Mouse (Mus musculus) liver, postnatal 0 days (tissue): ENCODE data around the gene Gm21985. TPM values are rescaled to one million over a fixed set of nuclear protein-coding genes. Genes with fewer than 3 reads are reported as not detected.

ENCODE experiments used
- ATAC-seq: fragments of 200-750 bp; cut with Nextera tagmentation; 2 replicates; pipeline ENCODE4 v1.8.0; 2017; ENCODE audit warnings: mild to moderate bottlenecking, moderate library complexity
- DNase-seq: peaks from one replicate; pipeline ENCODE4 v3.0.0-alpha.2; 2016
- H3K27ac ChIP-seq: fragments of 300-500 bp; sonication (generic); 2 replicates; pipeline ENCODE4 v1.5.1; 2014; ENCODE audit warnings: antibody characterized with exemption, moderate library complexity, mild to moderate bottlenecking, low read depth
- H3K27me3 ChIP-seq: fragments of 300-500 bp; sonication (generic); 2 replicates; pipeline ENCODE4 v1.6.1; 2014; ENCODE audit warnings: low read length, control low read depth, mixed read lengths; ENCODE audit not compliant: insufficient read depth
- H3K36me3 ChIP-seq: fragments of 300-500 bp; sonication (generic); replicated peaks from 2 replicates; pipeline ENCODE4 v1.6.1; 2014; ENCODE audit warnings: mild to moderate bottlenecking, control low read depth, low read length, moderate library complexity, mixed read lengths; ENCODE audit not compliant: insufficient read depth
- H3K4me1 ChIP-seq: fragments of 300-500 bp; sonication (generic); 2 replicates; pipeline ENCODE4 v1.6.1; 2014; ENCODE audit warnings: antibody characterized with exemption, mild to moderate bottlenecking, control low read depth; ENCODE audit not compliant: insufficient read depth
- H3K4me2 ChIP-seq: fragments of 300-500 bp; sonication (generic); 2 replicates; pipeline ENCODE4 v1.6.1; 2014; ENCODE audit warnings: low read depth, mild to moderate bottlenecking, low read length, moderate library complexity, mixed read lengths
- H3K4me3 ChIP-seq: fragments of 300-500 bp; sonication (generic); 2 replicates; pipeline ENCODE4 v1.5.1; 2014; ENCODE audit warnings: low read depth, low read length
- H3K9ac ChIP-seq: fragments of 300-500 bp; sonication (generic); replicated peaks from 2 replicates; pipeline ENCODE4 v1.6.1; 2014; ENCODE audit warnings: mild to moderate bottlenecking, moderate library complexity
- H3K9me3 ChIP-seq: fragments of 300-500 bp; sonication (generic); 2 replicates; pipeline ENCODE4 v1.6.1; 2016; ENCODE audit warnings: mild to moderate bottlenecking, control low read depth, low read length, mixed read lengths
- CTCF ChIP-seq: sonication (generic); IDR thresholded peaks from 2 replicates; pipeline ENCODE4 v1.5.1; 2016; ENCODE audit warnings: antibody characterized with exemption, low read depth
- EP300 ChIP-seq: IDR thresholded peaks from 2 replicates; pipeline ENCODE4 v1.6.1; 2016; ENCODE audit warnings: antibody characterized with exemption, low read depth, mild to moderate bottlenecking
- WGBS: fragments of 180-500 bp; shearing (Covaris S2); extraction: QIAGEN DNeasy Blood & Tissue Kit; methylation state at CpG from one replicate; pipeline ENCODE4 v1.1.7; 2014; ENCODE audit not compliant: insufficient replicate concordance; 5-methylcytosine and 5-hydroxymethylcytosine counted together
- polyA plus RNA-seq: library from polyadenylated mRNA; unstranded; fragments of >200 nt; fragmentation: Nextera tagmentation; extraction: Ambion mirVana; gene quantifications from 2 replicates; pipeline ENCODE4 v1.2.1, GENCODE M21; 2015

Gene Gm21985
- polyA plus RNA-seq, 1 experiment from 2014 or later: not detected

DNA sequence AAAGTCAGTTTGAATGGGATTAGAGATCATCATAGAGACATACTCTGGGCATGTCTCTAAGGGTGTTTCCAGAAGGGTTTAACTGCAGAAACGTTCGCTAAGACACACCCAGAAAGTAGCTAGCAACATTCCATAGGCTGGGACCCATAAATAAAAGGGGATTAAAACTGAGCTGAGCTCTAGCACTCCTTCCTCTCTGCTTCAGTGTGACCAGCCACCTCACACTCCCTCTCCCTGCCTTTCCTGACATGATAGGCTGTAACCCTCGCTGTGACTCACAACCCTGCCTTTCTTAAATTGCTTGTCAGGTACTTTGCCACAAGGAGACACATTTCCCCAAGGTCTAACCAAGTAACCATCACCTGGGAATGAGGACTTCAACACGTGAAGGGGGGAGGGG is 28.1 kb upstream of the Gm21985 start:
- DNase-seq: no peak
- H3K4me3 ChIP-seq: no peak overlapping the region
- no peak for TF ChIP-seq EP300
- no peak for TF ChIP-seq CTCF
- no peak overlapping the region for H3K4me2 ChIP-seq
- peaks cover 5% of the 10 kb centered on the region; the same call in 1 of the 2 replicates for H3K27me3 ChIP-seq
- H3K9ac ChIP-seq: no peak overlapping the region
- H3K4me1 ChIP-seq: peaks cover 16% of the 10 kb centered on the region
- WGBS: 13% methylated on average over 4 of the region's 4 CpGs
- no peaks in the 10 kb centered on the region for H3K36me3 ChIP-seq
- no peak overlapping the region for H3K27ac ChIP-seq
- H3K9me3 ChIP-seq: no peaks in the 10 kb centered on the region
- no peak for ATAC-seq

- Histone ChIP-seq H3K27me3 (peaks cover 5% of the 10 kb centered on the region; the same call in 1 of the 2 replicates), H3K27ac (peak within 1 kb of the TSS; percentile 78), H3K36me3 (no peaks in the 10 kb centered on the region), H3K9me3 (no peaks in the 10 kb centered on the region), H3K4me2 (peak within 1 kb of the TSS; percentile 98), H3K9ac (peak within 1 kb of the TSS; percentile 76), H3K4me1 (peaks cover 16% of the 10 kb centered on the region), H3K4me3 (peak within 1 kb of the TSS; percentile 90)
- WGBS: 3% methylated on average over 81 of the region's 94 CpGs
- peak; percentile 94 for TF ChIP-seq CTCF
- no peak for TF ChIP-seq EP300
- DNase-seq (peak; percentile 87), ATAC-seq (peak; percentile 92)
These were observed 26.7 kb upstream of the Gm21985 start, which contains the start of gene Lpcat4 for GRCm38 (mm10) chr2:112239212-112239934. Lpcat4 (plus strand) TSS chr2:112239468.

DNA sequence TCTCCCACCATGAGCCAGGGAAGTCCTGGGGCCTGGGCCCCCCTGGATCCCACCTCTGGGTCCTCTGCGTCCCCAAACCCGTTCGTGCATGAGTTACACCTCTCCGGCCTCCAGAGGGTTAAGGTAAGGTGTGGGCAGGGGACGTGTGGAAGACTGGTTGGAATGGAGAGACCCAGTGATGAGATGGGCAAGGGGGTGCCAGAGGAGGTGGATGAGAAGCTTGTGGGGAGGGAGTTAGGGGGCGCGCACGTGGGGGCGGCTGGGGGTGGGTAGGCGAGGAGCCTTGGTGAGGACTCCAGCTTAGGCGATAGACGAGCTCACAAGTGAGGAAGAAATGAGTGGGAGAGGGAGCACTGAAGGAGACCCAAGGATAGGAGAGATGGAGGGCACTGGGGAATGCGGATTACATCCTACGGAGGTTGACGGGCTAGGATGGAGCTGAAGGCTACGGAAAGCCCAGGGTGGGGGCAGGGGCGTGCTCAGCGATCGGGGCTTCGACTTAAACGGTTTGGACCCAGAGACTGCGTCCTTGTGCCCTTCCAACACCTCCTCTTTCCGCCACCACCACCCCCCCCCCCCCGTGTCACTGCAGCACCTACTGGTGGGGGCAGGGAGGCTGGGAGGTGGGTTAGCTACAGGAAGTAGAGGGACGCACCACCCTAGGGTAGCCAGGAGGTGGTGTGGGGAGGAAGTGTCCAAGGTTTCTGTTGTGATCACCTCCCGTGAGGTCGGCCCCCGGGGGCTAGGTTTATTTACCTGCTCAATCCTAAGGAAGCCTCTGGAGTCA is 26.0 kb upstream of the Gm21985 start:
- Histone ChIP-seq H3K4me2 (peak overlapping the region; percentile 98), H3K36me3 (no peaks in the 10 kb centered on the region), H3K27ac (peak overlapping the region; percentile 78; the same call in 1 of the 2 replicates), H3K4me1 (peaks cover 16% of the 10 kb centered on the region), H3K9ac (peak overlapping the region; percentile 76), H3K27me3 (peaks cover 5% of the 10 kb centered on the region; the same call in 1 of the 2 replicates), H3K9me3 (no peaks in the 10 kb centered on the region), H3K4me3 (peak overlapping the region; percentile 90)
- ATAC-seq: no peak
- 2% methylated on average over 24 of the region's 28 CpGs for WGBS
- DNase-seq: peak; percentile 37
- TF ChIP-seq CTCF: no peak; the same call in 1 of the 2 replicates
- no peak for TF ChIP-seq EP300

DNA sequence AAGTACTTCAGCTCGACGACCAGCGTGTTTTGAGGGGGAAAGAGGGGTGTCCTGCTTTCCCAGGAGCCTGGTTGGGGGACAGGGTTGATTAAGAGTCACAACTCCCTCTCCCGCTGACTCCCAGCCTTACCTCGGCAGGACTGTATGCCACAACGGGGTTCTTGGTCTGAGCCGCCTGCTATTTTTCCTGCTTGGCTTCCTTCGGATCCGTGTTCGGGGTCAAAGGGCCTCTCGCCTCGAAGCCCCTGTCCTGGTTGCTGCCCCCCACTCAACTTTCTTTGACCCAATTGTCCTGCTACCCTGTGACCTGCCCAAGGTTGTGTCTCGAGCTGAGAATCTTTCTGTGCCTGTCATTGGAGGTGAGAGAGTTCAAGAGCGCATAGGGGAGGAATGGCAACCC is 24.3 kb upstream of the Gm21985 start:
- Histone ChIP-seq H3K9me3 (no peaks in the 10 kb centered on the region), H3K9ac (no peak overlapping the region), H3K36me3 (no peaks in the 10 kb centered on the region), H3K4me2 (no peak overlapping the region), H3K4me1 (peaks cover 16% of the 10 kb centered on the region), H3K27me3 (peaks cover 5% of the 10 kb centered on the region; the same call in 1 of the 2 replicates), H3K4me3 (no peak overlapping the region), H3K27ac (no peak overlapping the region)
- no peak for DNase-seq
- 85% methylated on average over 14 of the region's 14 CpGs for WGBS
- no peak for ATAC-seq
- no peak for TF ChIP-seq CTCF
- no peak for TF ChIP-seq EP300

DNA sequence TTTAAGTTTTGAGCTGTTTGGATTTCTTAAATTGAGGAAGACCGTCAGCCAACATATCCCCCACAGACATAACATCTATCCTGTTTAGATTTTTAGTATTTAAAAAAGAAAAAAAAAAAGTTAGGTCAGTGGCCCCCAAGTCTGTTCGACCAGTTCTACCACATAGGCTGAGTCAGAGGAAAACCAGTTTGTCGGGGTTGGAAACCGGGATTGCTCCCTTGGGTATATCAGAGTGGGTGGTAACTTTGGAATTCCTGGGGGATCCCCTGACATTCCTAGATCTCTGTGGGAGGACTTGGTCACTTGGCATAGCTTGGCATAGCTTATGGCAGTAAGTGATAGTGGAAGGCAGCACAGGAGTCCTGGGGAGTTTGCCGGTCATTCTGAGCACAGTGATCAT is 20.8 kb upstream of the Gm21985 start:
- WGBS: 78% methylated on average over 5 of the region's 5 CpGs
- no peaks in the 10 kb centered on the region for H3K9me3 ChIP-seq
- no peak for ATAC-seq

DNA sequence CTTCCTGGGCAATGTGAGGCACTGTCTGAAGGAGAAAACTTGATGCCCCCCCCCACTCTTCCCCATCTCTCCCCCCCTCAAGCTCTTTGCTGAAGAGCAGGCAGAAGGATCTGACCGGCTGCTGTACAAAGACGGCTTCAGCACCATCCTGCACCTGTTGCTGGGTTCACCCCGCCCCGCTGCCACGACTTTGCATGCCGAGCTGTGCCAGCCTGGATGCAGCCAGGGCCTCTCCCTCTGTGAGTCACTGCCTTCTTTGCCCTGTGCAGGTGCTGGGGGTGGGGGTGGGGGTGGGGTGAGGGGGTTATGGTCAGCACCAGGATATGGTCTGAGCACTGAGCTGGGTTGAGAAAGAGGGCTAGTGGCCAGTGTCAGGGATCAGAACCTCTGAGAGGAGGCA is 19.9 kb upstream of the Gm21985 start:
- Histone ChIP-seq H3K4me3 (no peak overlapping the region), H3K36me3 (no peaks in the 10 kb centered on the region), H3K9ac (no peak overlapping the region), H3K9me3 (no peaks in the 10 kb centered on the region), H3K4me1 (no peaks in the 10 kb centered on the region), H3K27me3 (no peaks in the 10 kb centered on the region), H3K27ac (no peak overlapping the region), H3K4me2 (no peak overlapping the region)
- ATAC-seq: no peak
- WGBS: 81% methylated on average over 6 of the region's 6 CpGs
- no peak for DNase-seq
- TF ChIP-seq CTCF: no peak
- TF ChIP-seq EP300: no peak

More for the DNA sequence above, 20.8 kb upstream of the Gm21985 start:
- H3K27me3 ChIP-seq: peaks cover 3% of the 10 kb centered on the region; the same call in 1 of the 2 replicates
- H3K4me3 ChIP-seq: no peak overlapping the region
- TF ChIP-seq EP300 (no peak), CTCF (no peak)
- H3K27ac ChIP-seq: no peak overlapping the region
- no peak for DNase-seq
- H3K36me3 ChIP-seq: no peaks in the 10 kb centered on the region
- H3K4me2 ChIP-seq: no peak overlapping the region
- no peak overlapping the region for H3K9ac ChIP-seq
- peaks cover 5% of the 10 kb centered on the region for H3K4me1 ChIP-seq
